Mouse (Mus musculus): ENCODE results near the gene Klhl36.

DNA sequence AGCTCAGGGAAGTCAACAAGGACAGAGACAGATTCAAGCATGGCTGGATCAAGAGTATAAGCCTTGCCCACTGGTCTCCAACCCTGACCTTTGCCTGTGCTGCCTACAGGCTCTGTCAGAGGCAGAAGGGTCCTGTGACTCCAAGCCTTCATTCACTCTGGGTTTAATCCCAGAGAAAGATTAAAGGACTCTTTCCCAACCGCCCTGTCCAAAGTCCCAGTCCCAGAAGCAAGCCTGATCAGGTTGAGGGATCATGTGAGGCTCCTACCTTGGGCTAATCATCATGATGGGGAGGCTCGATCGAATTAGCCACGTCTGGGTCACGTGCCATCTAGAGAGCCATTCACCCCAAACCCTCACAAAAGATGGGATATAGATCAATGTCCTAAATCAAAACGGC is 27.4 kb upstream of the Klhl36 start:
- no peak for TF ChIP-seq CTCF (IDR thresholded peaks at IDR 0.05)
- no peak for TF ChIP-seq EP300 (IDR thresholded peaks at IDR 0.05)

All from lung, postnatal 0 days (tissue).